Mouse (Mus musculus): Measurements from ENCODE around the gene Phrf1. TPM values are rescaled to one million over a fixed set of nuclear protein-coding genes. Genes with fewer than 3 reads are reported as not detected.

Gene Phrf1
- total and polyA plus RNA-seq, 2 experiments from 2014 or later: 35.8 to 53.8 TPM

GRCm38 (mm10) chr7:141222126-141222467 lies 6.5 kb upstream of the Phrf1 start:
- H3K9me3 ChIP-seq (ENCODE audit: low read length): no peaks in the 10 kb centered on the region
- H3K27ac ChIP-seq (ENCODE audit: low read depth, low read length): no peak overlapping the region
- H3K4me3 ChIP-seq (ENCODE audit: low read depth, low read length): peak overlapping the region; percentile 42
- H3K27me3 ChIP-seq (ENCODE audit: insufficient read depth, low read length): no peaks in the 10 kb centered on the region
- peak overlapping the region; percentile 53 for H3K9ac ChIP-seq
- TF ChIP-seq CTCF (IDR thresholded peaks at IDR 0.05; ENCODE audit: low read depth): no peak
- ATAC-seq (no peak), DNase-seq (no peak)
- 8% methylated on average over 8 of the region's 8 CpGs for WGBS
- H3K4me2 ChIP-seq (ENCODE audit: low read depth): peak overlapping the region; percentile 71
- no peaks in the 10 kb centered on the region; the same call in 1 of the 2 replicates for H3K36me3 ChIP-seq (ENCODE audit: insufficient read depth)
- peaks cover 5% of the 10 kb centered on the region; the same call in 1 of the 2 replicates for H3K4me1 ChIP-seq (ENCODE audit: insufficient read depth)

GRCm38 (mm10) chr7:141222696-141223215 lies 5.8 kb upstream of the Phrf1 start:
- ATAC-seq: no peak
- Histone ChIP-seq H3K4me3 (ENCODE audit: low read depth, low read length) (no peak overlapping the region), H3K9me3 (ENCODE audit: low read length) (no peaks in the 10 kb centered on the region), H3K27ac (ENCODE audit: low read depth, low read length) (no peak overlapping the region), H3K36me3 (ENCODE audit: insufficient read depth) (no peaks in the 10 kb centered on the region; the same call in 1 of the 2 replicates), H3K4me1 (ENCODE audit: insufficient read depth) (peaks cover 5% of the 10 kb centered on the region; the same call in 1 of the 2 replicates), H3K4me2 (ENCODE audit: low read depth) (0 out of 2 replicates have a peak overlapping the region, but pooled peaks have one; percentile 71), H3K27me3 (ENCODE audit: insufficient read depth, low read length) (no peaks in the 10 kb centered on the region), H3K9ac (no peak overlapping the region)
- no peak for DNase-seq
- WGBS: 92% methylated on average over 4 of the region's 4 CpGs
- no peak for TF ChIP-seq CTCF (IDR thresholded peaks at IDR 0.05; ENCODE audit: low read depth)

- Histone ChIP-seq H3K9me3 (ENCODE audit: low read length) (no peaks in the 10 kb centered on the region), H3K27me3 (ENCODE audit: insufficient read depth, low read length) (no peaks in the 10 kb centered on the region), H3K9ac (no peak overlapping the region), H3K4me1 (ENCODE audit: insufficient read depth) (peaks cover 17% of the 10 kb centered on the region), H3K4me3 (ENCODE audit: low read depth, low read length) (no peak overlapping the region), H3K4me2 (ENCODE audit: low read depth) (no peak overlapping the region), H3K27ac (ENCODE audit: low read depth, low read length) (no peak overlapping the region), H3K36me3 (ENCODE audit: insufficient read depth) (peaks cover 8% of the 10 kb centered on the region)
- WGBS: 83% methylated on average over 6 of the region's 6 CpGs
- peak; percentile 9; the same call in 1 of the 2 replicates for TF ChIP-seq CTCF (IDR thresholded peaks at IDR 0.05; ENCODE audit: low read depth)
- DNase-seq (no peak), ATAC-seq (no peak)
These were observed 2.0 kb upstream of the Phrf1 start for GRCm38 (mm10) chr7:141226535-141226934.

- Histone ChIP-seq H3K4me1 (ENCODE audit: insufficient read depth) (peaks cover 12% of the 10 kb centered on the region), H3K27ac (ENCODE audit: low read depth, low read length) (no peak overlapping the region), H3K4me2 (ENCODE audit: low read depth) (peak overlapping the region; percentile 62), H3K27me3 (ENCODE audit: insufficient read depth, low read length) (no peaks in the 10 kb centered on the region), H3K36me3 (ENCODE audit: insufficient read depth) (peaks cover 21% of the 10 kb centered on the region), H3K4me3 (ENCODE audit: low read depth, low read length) (no peak overlapping the region), H3K9ac (no peak overlapping the region), H3K9me3 (ENCODE audit: low read length) (no peaks in the 10 kb centered on the region)
- WGBS: 71% methylated on average over 4 of the region's 4 CpGs
- ATAC-seq (no peak), DNase-seq (no peak)
- no peak for TF ChIP-seq CTCF (IDR thresholded peaks at IDR 0.05; ENCODE audit: low read depth)
These were observed 788 bp upstream of the Phrf1 start for GRCm38 (mm10) chr7:141227796-141228195.

GRCm38 (mm10) chr7:141229702-141230101 lies 1.1 kb downstream of the Phrf1 start:
- Histone ChIP-seq H3K4me2 (ENCODE audit: low read depth) (peak overlapping the region; percentile 62), H3K4me3 (ENCODE audit: low read depth, low read length) (peak overlapping the region; percentile 95), H3K27me3 (ENCODE audit: insufficient read depth, low read length) (no peaks in the 10 kb centered on the region), H3K4me1 (ENCODE audit: insufficient read depth) (peaks cover 12% of the 10 kb centered on the region), H3K27ac (ENCODE audit: low read depth, low read length) (no peak overlapping the region), H3K9me3 (ENCODE audit: low read length) (no peaks in the 10 kb centered on the region), H3K36me3 (ENCODE audit: insufficient read depth) (peaks cover 39% of the 10 kb centered on the region), H3K9ac (peak overlapping the region; percentile 93)
- DNase-seq (no peak), ATAC-seq (no peak)
- whole genome bisulfite sequencing: 70% methylated on average over 6 of the region's 6 CpGs
- no peak for TF ChIP-seq CTCF (IDR thresholded peaks at IDR 0.05; ENCODE audit: low read depth)

GRCm38 (mm10) chr7:141230570-141230969 lies 2.0 kb downstream of the Phrf1 start:
- ATAC-seq (no peak), DNase-seq (no peak)
- Histone ChIP-seq H3K27ac (ENCODE audit: low read depth, low read length) (no peak overlapping the region), H3K9me3 (ENCODE audit: low read length) (no peaks in the 10 kb centered on the region), H3K4me2 (ENCODE audit: low read depth) (no peak overlapping the region), H3K9ac (no peak overlapping the region), H3K4me1 (ENCODE audit: insufficient read depth) (peaks cover 12% of the 10 kb centered on the region), H3K4me3 (ENCODE audit: low read depth, low read length) (no peak overlapping the region), H3K27me3 (ENCODE audit: insufficient read depth, low read length) (no peaks in the 10 kb centered on the region), H3K36me3 (ENCODE audit: insufficient read depth) (peaks cover 48% of the 10 kb centered on the region)
- 92% methylated on average over 4 of the region's 4 CpGs for WGBS
- TF ChIP-seq CTCF (IDR thresholded peaks at IDR 0.05; ENCODE audit: low read depth): no peak

GRCm38 (mm10) chr7:141231111-141231510 lies 2.5 kb downstream of the Phrf1 start:
- no peak overlapping the region for H3K4me3 ChIP-seq (ENCODE audit: low read depth, low read length)
- no peak overlapping the region for H3K9ac ChIP-seq
- TF ChIP-seq CTCF (IDR thresholded peaks at IDR 0.05; ENCODE audit: low read depth): no peak
- WGBS: 91% methylated on average over 3 of the region's 3 CpGs
- DNase-seq (no peak), ATAC-seq (no peak)
- no peaks in the 10 kb centered on the region for H3K27me3 ChIP-seq (ENCODE audit: insufficient read depth, low read length)
- peaks cover 53% of the 10 kb centered on the region for H3K36me3 ChIP-seq (ENCODE audit: insufficient read depth)
- no peaks in the 10 kb centered on the region for H3K9me3 ChIP-seq (ENCODE audit: low read length)
- H3K4me1 ChIP-seq (ENCODE audit: insufficient read depth): peaks cover 12% of the 10 kb centered on the region
- H3K4me2 ChIP-seq (ENCODE audit: low read depth): no peak overlapping the region
- no peak overlapping the region for H3K27ac ChIP-seq (ENCODE audit: low read depth, low read length)
